Mouse (Mus musculus) midbrain, embryonic 12.5 days (tissue): ENCODE measurements at regions not wholly inside any gene's neighbourhood (a gene's known extent, or its start where the extent isn't known, plus 50 kb on each side); places are given as distances from the start of the nearest gene placed in this dataset.
A peak's percentile ranks its signal among the peaks of the same experiment; 100 is the strongest.
"Not testable (repeated sequence)": the region's sequence is repeated elsewhere in the genome, so short reads cannot be mapped to it uniquely, and the experiment has no call there.

Source experiments
- ATAC-seq: fragments of 200-750 bp; cut with Nextera tagmentation; 2 replicates; pipeline ENCODE4 v1.8.0; 2017; ENCODE audit warnings: low read depth, moderate TSS enrichment, moderate library complexity; ENCODE audit not compliant: low FRiP score
- H3K27ac ChIP-seq: fragments of 300-500 bp; sonication (generic); replicated peaks from 2 replicates; pipeline ENCODE4 v1.5.1; 2016; ENCODE audit warnings: mild to moderate bottlenecking
- H3K27me3 ChIP-seq: fragments of 300-500 bp; sonication (generic); 2 replicates; pipeline ENCODE4 v1.6.1; 2016; ENCODE audit warnings: mild to moderate bottlenecking
- H3K36me3 ChIP-seq: fragments of 300-500 bp; sonication (generic); 2 replicates; pipeline ENCODE4 v1.6.1; 2016
- H3K4me1 ChIP-seq: fragments of 300-500 bp; sonication (generic); 2 replicates; pipeline ENCODE4 v1.6.1; 2016
- H3K4me2 ChIP-seq: fragments of 300-500 bp; sonication (generic); replicated peaks from 2 replicates; pipeline ENCODE4 v1.6.1; 2016; ENCODE audit warnings: mild to moderate bottlenecking, moderate library complexity
- H3K4me3 ChIP-seq: fragments of 300-500 bp; sonication (generic); 2 replicates; pipeline ENCODE4 v1.5.1; 2016; ENCODE audit warnings: mild to moderate bottlenecking
- H3K9ac ChIP-seq: fragments of 300-500 bp; sonication (generic); replicated peaks from 2 replicates; pipeline ENCODE4 v1.6.1; 2016; ENCODE audit warnings: mild to moderate bottlenecking, moderate library complexity
- H3K9me3 ChIP-seq: fragments of 300-500 bp; sonication (generic); 2 replicates; pipeline ENCODE4 v1.6.1; 2016; ENCODE audit warnings: mild to moderate bottlenecking
- WGBS: fragments of 180-500 bp; shearing (Covaris S2); methylation state at CpG from one replicate; pipeline ENCODE4 v1.1.7; 2016; 5-methylcytosine and 5-hydroxymethylcytosine counted together

GRCm38 (mm10) chr14:53349111-53349510 lies 853.6 kb upstream of the Olfr1507 start:
- not testable (repeated sequence) for ATAC-seq, H3K27me3 ChIP-seq, H3K27ac ChIP-seq, H3K9ac ChIP-seq, H3K4me3 ChIP-seq, H3K36me3 ChIP-seq, H3K4me2 ChIP-seq, H3K4me1 ChIP-seq, H3K9me3 ChIP-seq

GRCm38 (mm10) chr14:53345568-53345967 lies 850.0 kb upstream of the Olfr1507 start:
- WGBS, result 39% methylated on average over 2 of the region's 2 CpGs
- H3K4me1 ChIP-seq, H3K4me3 ChIP-seq, H3K36me3 ChIP-seq, H3K9ac ChIP-seq, H3K9me3 ChIP-seq, H3K27me3 ChIP-seq, H3K27ac ChIP-seq, H3K4me2 ChIP-seq: not testable (repeated sequence)
- ATAC-seq, result 0 out of 2 replicates have a peak, but pooled peaks have one; percentile 41

DNA sequence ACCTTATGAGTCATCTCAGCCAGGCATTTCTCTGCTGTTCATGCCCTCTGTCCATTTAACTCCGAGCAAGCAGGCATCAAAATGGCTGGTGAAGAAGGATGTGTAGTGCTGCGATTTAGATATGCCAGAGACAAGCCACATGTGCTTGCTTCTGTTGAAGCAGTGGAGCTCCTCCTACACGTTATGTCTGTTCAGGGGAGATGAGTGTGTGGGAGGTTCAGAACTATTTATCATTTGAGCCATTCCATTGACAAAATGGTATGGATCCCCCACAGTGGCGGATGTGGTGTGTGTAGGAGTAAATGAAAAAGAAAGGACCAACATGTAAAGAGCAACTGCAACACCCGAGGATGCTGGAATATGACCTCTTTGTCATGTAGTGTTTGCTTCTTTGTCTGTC lies 848.3 kb upstream of the Olfr1507 start:
- not testable (repeated sequence) for H3K27ac ChIP-seq, H3K4me3 ChIP-seq, H3K4me2 ChIP-seq, H3K9me3 ChIP-seq, H3K36me3 ChIP-seq, H3K9ac ChIP-seq, ATAC-seq, H3K4me1 ChIP-seq, H3K27me3 ChIP-seq
- 76% methylated on average over 5 of the region's 5 CpGs for WGBS

DNA sequence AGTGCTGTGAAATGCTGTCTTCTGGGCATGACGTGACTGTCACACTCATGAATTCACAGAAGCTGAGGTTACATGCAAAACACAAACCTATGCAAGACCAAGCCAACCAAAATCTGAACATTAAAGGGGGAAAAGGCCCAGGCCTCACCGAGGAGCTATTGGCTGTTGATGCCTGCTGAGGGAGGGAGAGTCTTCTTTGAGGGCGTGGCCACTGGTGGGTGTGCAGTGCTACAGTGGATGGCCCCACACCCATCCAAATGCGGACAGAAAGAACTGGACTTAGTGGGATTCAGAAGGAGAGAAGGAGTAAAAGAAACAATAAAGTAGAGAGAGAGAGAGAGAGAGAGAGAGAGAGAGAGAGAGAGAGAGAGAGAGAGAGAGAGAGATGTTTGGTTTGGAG lies 843.6 kb upstream of the Olfr1507 start:
- not testable (repeated sequence) for ATAC-seq, H3K4me3 ChIP-seq, H3K9me3 ChIP-seq, H3K4me2 ChIP-seq, H3K36me3 ChIP-seq, H3K27ac ChIP-seq, H3K4me1 ChIP-seq, H3K27me3 ChIP-seq, H3K9ac ChIP-seq
- WGBS, result 80% methylated on average over 1 of the region's 4 CpGs

DNA sequence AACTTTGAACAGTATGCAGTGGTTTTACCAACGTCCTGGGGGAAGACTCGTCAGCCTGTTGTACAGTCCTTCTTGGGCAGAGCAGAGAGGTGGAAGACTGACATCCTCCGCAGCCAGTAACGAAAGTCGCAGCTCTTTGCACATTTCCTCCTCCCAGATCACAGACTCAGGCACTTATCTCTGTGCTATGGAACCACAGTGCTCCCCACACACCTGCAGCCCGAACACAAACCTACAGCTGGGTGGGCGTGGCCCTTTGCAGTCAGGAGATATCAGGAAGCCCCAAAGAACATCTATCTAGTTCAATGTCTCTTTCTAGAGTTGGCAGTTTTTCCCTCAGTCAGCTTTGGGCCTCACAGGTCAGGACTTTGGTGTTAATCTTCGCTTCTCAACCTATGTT lies 841.9 kb upstream of the Olfr1507 start:
- not testable (repeated sequence) for H3K36me3 ChIP-seq, H3K4me1 ChIP-seq

DNA sequence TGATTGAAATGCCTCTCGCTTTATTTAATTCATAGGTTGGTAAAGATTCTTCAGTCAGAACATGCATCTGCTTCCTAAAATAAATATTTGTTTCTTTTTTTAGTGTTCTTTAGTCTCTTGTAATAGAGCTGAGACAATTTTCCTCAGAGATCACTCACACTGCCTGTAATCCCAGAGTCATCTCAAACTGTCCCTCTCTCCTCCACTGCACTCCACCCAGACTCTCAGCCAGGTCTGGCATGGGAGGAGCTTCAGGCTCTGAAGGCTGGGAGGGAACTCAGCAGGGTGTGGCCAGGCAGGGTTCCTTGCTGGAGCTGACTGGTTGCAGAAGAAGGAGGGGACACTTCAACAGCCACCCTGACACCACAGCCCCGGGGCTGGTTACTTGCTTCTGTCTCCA lies 841.2 kb upstream of the Olfr1507 start:
- H3K4me1 ChIP-seq, H3K4me3 ChIP-seq, H3K27me3 ChIP-seq, H3K36me3 ChIP-seq, H3K9ac ChIP-seq, H3K9me3 ChIP-seq, H3K4me2 ChIP-seq, H3K27ac ChIP-seq, ATAC-seq: not testable (repeated sequence)
- 13% methylated on average over 1 of the region's 2 CpGs for WGBS

More for the DNA sequence above, 841.9 kb upstream of the Olfr1507 start:
- not testable (repeated sequence) for H3K4me2 ChIP-seq, H3K27ac ChIP-seq, H3K4me3 ChIP-seq, H3K9me3 ChIP-seq, H3K9ac ChIP-seq, ATAC-seq, H3K27me3 ChIP-seq
- 54% methylated on average over 4 of the region's 8 CpGs for WGBS

- H3K9ac ChIP-seq, H3K4me1 ChIP-seq, H3K9me3 ChIP-seq, H3K4me2 ChIP-seq, H3K36me3 ChIP-seq, H3K4me3 ChIP-seq, H3K27ac ChIP-seq, ATAC-seq, H3K27me3 ChIP-seq: not testable (repeated sequence)
- no CpG with 5 or more reads among the region's 4 CpGs for WGBS
These were observed 838.9 kb upstream of the Olfr1507 start for GRCm38 (mm10) chr14:53334451-53334850.

DNA sequence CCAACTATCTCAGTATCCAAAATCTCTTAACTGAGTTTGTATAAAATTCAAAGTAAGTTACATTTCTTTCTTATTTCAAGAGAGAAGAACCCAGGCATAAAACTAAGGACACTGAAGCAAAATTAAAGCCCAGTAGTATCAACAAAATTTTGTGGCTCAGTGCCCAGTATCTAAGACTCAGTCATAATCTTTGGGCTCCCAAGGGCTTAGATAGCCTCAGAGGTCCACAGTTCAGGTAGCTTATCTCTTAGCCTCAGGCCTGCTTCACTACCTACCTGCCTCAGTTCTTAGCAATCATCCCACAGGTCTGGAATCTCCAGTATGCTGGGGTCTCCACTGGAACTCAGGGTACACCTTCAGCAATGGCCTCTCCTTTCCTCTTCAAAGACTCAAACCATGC lies 835.6 kb upstream of the Olfr1507 start:
- not testable (repeated sequence) for H3K36me3 ChIP-seq, H3K27ac ChIP-seq, H3K4me3 ChIP-seq, H3K4me1 ChIP-seq, H3K9me3 ChIP-seq, H3K27me3 ChIP-seq, H3K4me2 ChIP-seq, H3K9ac ChIP-seq, ATAC-seq

DNA sequence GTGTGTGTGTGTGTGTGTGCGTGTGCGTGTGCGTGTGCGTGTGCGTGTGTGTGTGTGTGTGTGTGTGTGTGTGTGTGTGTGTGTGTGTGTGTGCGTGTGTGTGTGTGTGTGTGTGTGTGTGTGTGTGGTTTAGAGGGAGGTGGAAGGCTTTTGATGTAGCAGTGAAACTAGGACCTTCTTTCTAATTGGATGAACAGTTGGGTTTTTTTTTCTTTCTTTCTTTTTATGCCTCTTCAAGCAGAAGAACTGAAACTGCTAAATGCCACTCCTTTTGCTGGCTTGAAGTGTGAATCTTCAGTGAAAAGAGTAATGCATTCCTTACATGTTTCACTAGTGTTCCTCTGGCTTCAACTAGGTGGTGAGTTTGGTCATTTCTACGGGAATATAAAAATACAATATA lies 828.8 kb upstream of the Olfr1507 start:
- not testable (repeated sequence) for H3K4me3 ChIP-seq, H3K36me3 ChIP-seq, H3K27me3 ChIP-seq, H3K4me2 ChIP-seq, H3K27ac ChIP-seq, H3K9ac ChIP-seq, H3K4me1 ChIP-seq, H3K9me3 ChIP-seq, ATAC-seq
- no CpG with 5 or more reads among the region's 7 CpGs for WGBS

DNA sequence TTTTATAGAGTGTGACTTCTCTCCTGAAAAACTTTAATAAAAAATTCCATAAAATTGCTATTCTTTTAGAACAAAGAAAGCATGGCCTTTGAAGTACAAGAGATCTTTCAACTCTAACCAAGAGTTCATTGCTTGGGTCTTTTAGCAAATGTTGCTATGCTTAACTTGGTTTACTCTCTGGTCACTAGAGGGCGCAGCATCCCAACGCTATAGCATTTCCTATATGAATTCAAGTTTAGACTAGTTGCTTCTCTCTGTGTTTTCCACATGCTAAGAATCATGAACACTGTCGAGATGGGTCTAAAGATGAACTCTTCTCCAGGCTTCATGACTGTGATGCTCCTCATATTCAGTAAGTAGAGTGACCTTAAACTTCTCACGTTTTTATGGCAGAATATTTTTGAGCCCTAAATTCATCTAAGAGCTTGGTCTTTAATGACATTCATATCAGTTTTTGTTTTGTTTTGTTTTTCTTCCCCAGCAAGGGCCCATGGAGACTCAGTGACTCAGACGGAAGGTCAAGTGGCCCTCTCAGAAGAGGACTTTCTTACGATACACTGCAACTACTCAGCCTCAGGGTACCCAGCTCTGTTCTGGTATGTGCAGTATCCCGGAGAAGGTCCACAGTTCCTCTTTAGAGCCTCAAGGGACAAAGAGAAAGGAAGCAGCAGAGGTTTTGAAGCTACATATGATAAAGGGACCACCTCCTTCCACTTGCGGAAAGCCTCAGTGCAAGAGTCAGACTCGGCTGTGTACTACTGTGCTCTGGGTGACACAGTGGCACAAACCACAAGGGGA lies 823.2 kb upstream of the Olfr1507 start:
- not testable (repeated sequence) for H3K9me3 ChIP-seq, H3K4me2 ChIP-seq, ATAC-seq, H3K27ac ChIP-seq, H3K4me1 ChIP-seq, H3K36me3 ChIP-seq, H3K27me3 ChIP-seq, H3K4me3 ChIP-seq, H3K9ac ChIP-seq
- WGBS, result no CpG with 5 or more reads among the region's 9 CpGs

- 18% methylated on average over 1 of the region's 1 CpGs for WGBS
- ATAC-seq, H3K27me3 ChIP-seq: not testable (repeated sequence)
These were observed 816.9 kb upstream of the Olfr1507 start for GRCm38 (mm10) chr14:53312490-53312889.

GRCm38 (mm10) chr14:53303179-53303578 lies 807.6 kb upstream of the Olfr1507 start:
- not testable (repeated sequence) for H3K9ac ChIP-seq, H3K4me3 ChIP-seq, H3K27ac ChIP-seq, H3K4me1 ChIP-seq, H3K36me3 ChIP-seq, H3K27me3 ChIP-seq, H3K9me3 ChIP-seq, H3K4me2 ChIP-seq
- no CpG with 5 or more reads among the region's 3 CpGs for WGBS
- ATAC-seq, result peak; percentile 44; the same call in 1 of the 2 replicates

More at GRCm38 (mm10) chr14:53312490-53312889, 816.9 kb upstream of the Olfr1507 start:
- H3K4me3 ChIP-seq, H3K4me2 ChIP-seq, H3K4me1 ChIP-seq, H3K9me3 ChIP-seq, H3K9ac ChIP-seq, H3K36me3 ChIP-seq, H3K27ac ChIP-seq: not testable (repeated sequence)

GRCm38 (mm10) chr14:53302491-53302829 lies 806.9 kb upstream of the Olfr1507 start:
- H3K27me3 ChIP-seq, H3K4me3 ChIP-seq, H3K9me3 ChIP-seq, H3K4me1 ChIP-seq, H3K27ac ChIP-seq, H3K36me3 ChIP-seq, H3K4me2 ChIP-seq, H3K9ac ChIP-seq, ATAC-seq: not testable (repeated sequence)
- no CpG with 5 or more reads among the region's 3 CpGs for WGBS
